Mouse (Mus musculus) heart, embryonic 16.5 days (tissue): ENCODE results near the gene Snrpb. TPM values are rescaled to one million over a fixed set of nuclear protein-coding genes. Genes with fewer than 3 reads are reported as not detected.

Experiments used
- ATAC-seq: fragments of 200-750 bp; cut with Nextera tagmentation; replicated peaks from 2 replicates; pipeline ENCODE4 v1.8.0; 2017; ENCODE audit warnings: moderate number of reproducible peaks; ENCODE audit not compliant: insufficient read depth, low FRiP score; ENCODE audit errors: extremely low read depth
- H3K27ac ChIP-seq: fragments of 300-500 bp; sonication (generic); 2 replicates; pipeline ENCODE4 v1.5.1; 2014; ENCODE audit warnings: mild to moderate bottlenecking, low read length, control low read depth, moderate library complexity
- H3K27me3 ChIP-seq: fragments of 300-500 bp; sonication (generic); 2 replicates; pipeline ENCODE4 v1.6.1; 2014; ENCODE audit warnings: low read length, mixed read lengths; ENCODE audit not compliant: control insufficient read depth, insufficient read depth
- H3K36me3 ChIP-seq: fragments of 300-500 bp; sonication (generic); 2 replicates; pipeline ENCODE4 v1.6.1; 2014; ENCODE audit not compliant: control insufficient read depth, insufficient read depth
- H3K4me1 ChIP-seq: fragments of 300-500 bp; sonication (generic); 2 replicates; pipeline ENCODE4 v1.6.1; 2014; ENCODE audit warnings: low read length, mixed read lengths; ENCODE audit not compliant: control insufficient read depth, insufficient read depth
- H3K4me2 ChIP-seq: fragments of 300-500 bp; sonication (generic); 2 replicates; pipeline ENCODE4 v1.6.1; 2014; ENCODE audit warnings: low read depth, mild to moderate bottlenecking, control low read depth, low read length
- H3K4me3 ChIP-seq: fragments of 300-500 bp; sonication (generic); 2 replicates; pipeline ENCODE4 v1.5.1; 2014; ENCODE audit warnings: mild to moderate bottlenecking, control low read depth, low read length
- H3K9ac ChIP-seq: fragments of 300-500 bp; sonication (generic); 2 replicates; pipeline ENCODE4 v1.6.1; 2014; ENCODE audit warnings: low read length, control low read depth
- H3K9me3 ChIP-seq: fragments of 300-500 bp; sonication (generic); replicated peaks from 2 replicates; pipeline ENCODE4 v1.6.1; 2016; ENCODE audit warnings: low read length; ENCODE audit not compliant: control insufficient read depth
- WGBS: fragments of 180-500 bp; shearing (Covaris S2); extraction: QIAGEN DNeasy Blood & Tissue Kit; methylation state at CpG from one replicate; pipeline ENCODE4 v1.1.7; 2014; 5-methylcytosine and 5-hydroxymethylcytosine counted together
- polyA plus RNA-seq: library from polyadenylated mRNA; unstranded; fragments of >200 nt; fragmentation: Nextera tagmentation; extraction: Ambion mirVana; gene quantifications from 2 replicates; pipeline ENCODE4 v1.2.1, GENCODE M21; 2015

The Snrpb gene
- polyA plus RNA-seq, 1 experiment from 2014 or later, result 444 TPM

DNA sequence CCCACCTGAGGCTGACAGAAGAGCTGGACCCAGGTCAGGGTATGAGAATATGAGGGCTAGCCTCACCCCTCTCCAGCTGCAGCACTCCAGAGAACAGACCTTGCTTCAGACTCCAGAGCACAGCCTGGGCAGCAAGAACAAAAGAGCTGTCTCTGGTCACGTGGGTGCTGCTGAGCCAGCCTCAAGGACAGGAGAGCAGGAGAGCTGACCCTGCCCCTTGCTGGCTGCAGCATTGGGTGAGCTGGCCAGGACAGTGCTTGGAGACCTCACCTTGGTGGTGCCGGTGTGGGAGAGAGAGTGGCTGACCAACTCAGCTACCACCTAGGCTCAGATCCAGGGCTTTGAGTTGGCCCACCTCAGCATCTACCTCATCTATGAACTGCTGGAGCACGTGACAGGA, 24.0 kb downstream of the Snrpb start:
- ATAC-seq, result no peak
- Histone ChIP-seq H3K4me1 (no peaks in the 10 kb centered on the region), H3K4me2 (no peak overlapping the region), H3K36me3 (no peaks in the 10 kb centered on the region), H3K4me3 (no peak overlapping the region), H3K27me3 (no peaks in the 10 kb centered on the region), H3K9me3 (no peaks in the 10 kb centered on the region), H3K27ac (no peak overlapping the region), H3K9ac (no peak overlapping the region)
- WGBS, result 74% methylated on average over 3 of the region's 3 CpGs

DNA sequence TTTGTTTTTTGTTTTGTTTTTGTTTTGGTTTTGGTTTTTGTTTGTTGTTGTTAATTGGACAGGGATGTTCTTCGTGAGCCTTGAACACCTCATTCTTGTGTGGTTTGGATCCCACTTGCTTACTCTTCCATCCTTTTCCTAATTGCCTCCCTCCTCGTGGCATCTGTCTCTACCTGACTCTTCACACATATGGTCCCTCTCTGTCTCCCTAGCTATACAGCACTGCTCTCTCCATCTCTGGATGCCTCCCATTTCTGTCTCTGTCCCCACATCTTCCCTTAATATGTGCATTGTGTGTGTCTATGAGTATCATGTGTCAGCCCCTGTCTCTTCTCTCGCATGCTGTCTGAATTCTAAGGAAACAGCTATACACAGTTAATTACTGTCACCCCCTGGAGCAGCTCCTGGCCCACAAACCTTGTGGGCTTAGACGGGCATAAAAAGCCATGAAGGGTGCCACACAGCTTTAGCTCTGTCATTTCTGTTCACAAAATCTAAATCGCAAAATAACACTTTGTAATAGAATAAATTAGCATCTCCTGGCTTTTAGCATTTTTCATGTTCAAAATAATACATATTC, 33.0 kb downstream of the Snrpb start:
- no peaks in the 10 kb centered on the region for H3K36me3 ChIP-seq
- 79% methylated on average over 5 of the region's 5 CpGs for WGBS
- H3K9me3 ChIP-seq, result no peaks in the 10 kb centered on the region
- no peak overlapping the region for H3K4me2 ChIP-seq
- no peaks in the 10 kb centered on the region for H3K4me1 ChIP-seq
- H3K9ac ChIP-seq, result no peak overlapping the region
- no peaks in the 10 kb centered on the region for H3K27me3 ChIP-seq
- no peak overlapping the region for H3K27ac ChIP-seq
- H3K4me3 ChIP-seq, result no peak overlapping the region
- no peak for ATAC-seq

DNA sequence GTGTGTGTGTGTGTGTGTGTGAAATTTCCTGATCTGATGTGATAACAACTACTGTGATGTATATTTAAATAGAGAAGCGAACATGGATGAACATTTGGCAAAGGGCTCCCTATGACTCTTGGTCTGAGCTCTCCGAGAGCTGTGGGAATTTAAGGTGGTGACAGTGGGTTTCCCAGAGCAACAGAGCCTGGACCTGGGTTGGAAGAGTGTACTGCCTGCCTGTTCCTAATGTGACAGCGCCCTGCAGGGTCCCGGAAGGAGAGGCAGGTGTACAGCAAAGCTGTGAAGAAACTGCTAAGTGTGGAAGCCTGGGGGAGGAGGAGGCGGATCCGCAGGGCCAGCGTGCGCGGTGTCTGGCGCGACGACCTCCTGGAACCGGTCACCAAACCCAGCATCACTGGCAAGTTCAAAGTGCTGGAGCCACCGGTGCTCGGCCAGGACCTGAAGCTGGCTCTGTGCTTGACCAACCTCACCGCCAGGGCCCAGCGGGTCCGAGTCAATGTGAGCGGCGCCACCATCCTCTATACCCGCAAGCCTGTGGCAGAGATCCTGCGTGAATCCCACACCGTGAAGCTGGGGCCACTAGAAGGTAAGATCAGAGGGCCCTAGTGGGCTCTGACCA, 34.4 kb downstream of the Snrpb start:
- WGBS, result 67% methylated on average over 23 of the region's 23 CpGs

DNA sequence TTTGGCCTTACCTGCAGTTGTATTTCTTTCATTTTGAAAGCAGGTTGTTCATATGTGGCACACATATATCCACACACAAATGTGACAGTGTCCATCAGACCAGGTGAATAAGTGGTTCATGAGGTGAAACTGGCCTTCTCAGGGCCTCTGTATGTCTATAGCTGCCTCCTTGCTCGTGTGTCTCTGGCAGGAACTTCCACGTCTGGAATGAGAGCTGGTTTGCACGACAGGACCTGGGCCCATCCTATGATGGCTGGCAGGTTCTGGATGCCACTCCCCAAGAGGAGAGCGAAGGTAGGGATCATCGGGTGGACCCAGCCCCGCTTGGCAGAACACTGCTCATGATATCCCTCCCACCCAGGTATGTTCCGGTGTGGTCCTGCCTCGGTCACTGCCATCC, 36.2 kb downstream of the Snrpb start:
- ATAC-seq, result no peak

More for the DNA sequence above, 34.4 kb downstream of the Snrpb start:
- H3K27ac ChIP-seq, result no peak overlapping the region
- H3K27me3 ChIP-seq, result no peaks in the 10 kb centered on the region
- no peaks in the 10 kb centered on the region for H3K36me3 ChIP-seq
- H3K9me3 ChIP-seq, result no peaks in the 10 kb centered on the region
- no peaks in the 10 kb centered on the region for H3K4me1 ChIP-seq
- no peak overlapping the region for H3K4me3 ChIP-seq
- H3K9ac ChIP-seq, result no peak overlapping the region
- no peak overlapping the region for H3K4me2 ChIP-seq
- ATAC-seq, result no peak

DNA sequence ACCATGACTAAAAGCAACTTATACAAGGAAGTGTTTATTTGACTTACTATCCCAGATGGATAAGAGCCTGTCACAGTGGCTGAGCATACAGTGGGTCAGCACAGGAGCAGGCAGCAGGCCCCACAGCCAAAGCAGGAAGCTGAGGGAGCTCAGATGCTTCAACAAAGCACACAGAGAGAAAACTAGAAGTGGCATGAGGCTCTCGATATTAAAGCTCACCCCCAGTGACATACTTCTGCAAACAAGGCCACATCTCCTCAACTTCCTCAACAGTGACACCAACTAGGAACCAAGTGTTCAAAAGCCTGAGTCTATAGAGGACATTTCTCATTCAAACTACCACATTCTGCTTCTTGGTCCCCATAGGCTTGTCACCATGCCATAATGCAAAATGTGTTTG, 49.5 kb downstream of the Snrpb start:
- H3K27me3 ChIP-seq, result no peaks in the 10 kb centered on the region
- no peak overlapping the region for H3K4me3 ChIP-seq
- no peaks in the 10 kb centered on the region for H3K9me3 ChIP-seq
- H3K4me2 ChIP-seq, result no peak overlapping the region
- no peaks in the 10 kb centered on the region for H3K36me3 ChIP-seq
- H3K27ac ChIP-seq, result no peak overlapping the region
- no peak for ATAC-seq
- 50% methylated on average over 1 of the region's 1 CpGs for WGBS
- no peaks in the 10 kb centered on the region for H3K4me1 ChIP-seq
- H3K9ac ChIP-seq, result no peak overlapping the region

More for the DNA sequence above, 36.2 kb downstream of the Snrpb start:
- Histone ChIP-seq H3K9ac (no peak overlapping the region), H3K4me2 (no peak overlapping the region), H3K27ac (no peak overlapping the region), H3K27me3 (no peaks in the 10 kb centered on the region), H3K4me1 (no peaks in the 10 kb centered on the region), H3K4me3 (no peak overlapping the region), H3K9me3 (no peaks in the 10 kb centered on the region), H3K36me3 (no peaks in the 10 kb centered on the region)
- 86% methylated on average over 8 of the region's 8 CpGs for WGBS

DNA sequence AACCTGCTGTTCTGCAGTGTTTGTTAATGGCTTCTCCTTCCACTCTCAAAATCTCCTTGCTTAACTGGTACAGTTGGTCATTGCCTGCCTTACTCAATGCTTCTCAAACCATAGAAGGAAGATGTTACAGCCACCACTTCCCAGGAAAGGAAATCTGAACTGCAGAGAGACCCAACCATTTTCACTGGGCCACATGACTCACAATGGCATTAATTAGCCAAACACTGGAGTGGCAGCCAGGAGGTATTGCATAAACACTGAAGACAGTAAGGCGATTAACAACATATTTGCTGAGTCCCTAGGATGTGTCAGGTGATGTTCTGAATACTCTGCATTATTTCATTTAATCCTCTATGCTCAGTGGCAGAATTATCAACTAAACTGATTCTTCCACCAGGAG, 53.1 kb downstream of the Snrpb start:
- Histone ChIP-seq H3K27me3 (no peaks in the 10 kb centered on the region), H3K4me1 (no peaks in the 10 kb centered on the region), H3K4me2 (no peak overlapping the region), H3K27ac (no peak overlapping the region), H3K36me3 (no peaks in the 10 kb centered on the region), H3K9me3 (no peaks in the 10 kb centered on the region), H3K4me3 (no peak overlapping the region), H3K9ac (no peak overlapping the region)
- ATAC-seq, result no peak
- WGBS, result 53% methylated on average over 1 of the region's 1 CpGs

DNA sequence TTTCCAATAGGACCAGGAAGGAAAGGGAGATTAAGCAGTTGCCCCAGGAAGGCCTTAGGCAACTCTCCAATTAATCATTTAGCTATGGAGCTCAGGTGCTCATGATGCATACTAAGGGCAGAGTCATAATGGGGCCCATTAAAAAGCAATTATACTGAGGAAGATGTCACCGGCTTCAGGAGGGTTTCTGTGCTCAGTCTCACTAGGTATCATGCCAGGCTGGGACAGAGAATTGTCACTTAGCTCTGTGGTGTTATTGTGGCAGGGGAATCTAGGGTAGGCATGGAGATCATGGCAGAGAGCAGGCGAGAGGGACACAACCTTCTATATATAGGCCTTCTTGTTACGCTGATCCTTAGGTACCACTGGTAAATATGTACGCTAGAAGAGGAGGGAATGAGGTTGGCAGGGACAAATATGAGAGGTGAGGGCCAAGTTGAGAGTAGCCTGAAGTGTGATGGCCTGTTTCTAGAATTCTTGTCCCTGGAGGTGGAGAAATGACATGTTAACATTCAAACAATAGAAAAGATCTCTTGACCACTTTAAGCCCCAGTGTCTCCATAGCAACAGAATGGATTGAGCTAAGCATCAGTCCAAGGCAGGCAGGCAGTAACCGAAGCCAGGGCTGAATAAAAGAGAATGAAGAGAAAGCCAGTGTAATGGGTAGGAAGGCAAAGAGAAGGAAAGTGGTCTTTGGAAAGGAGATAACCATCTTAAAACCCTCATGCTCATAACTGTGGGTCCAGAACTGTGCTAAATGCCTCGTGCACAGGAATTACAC, 53.7 kb downstream of the Snrpb start:
- Histone ChIP-seq H3K36me3 (no peaks in the 10 kb centered on the region), H3K9ac (no peak overlapping the region), H3K27ac (no peak overlapping the region), H3K27me3 (no peaks in the 10 kb centered on the region), H3K9me3 (no peaks in the 10 kb centered on the region), H3K4me2 (no peak overlapping the region), H3K4me1 (no peaks in the 10 kb centered on the region), H3K4me3 (no peak overlapping the region)
- no peak for ATAC-seq
- WGBS, result 71% methylated on average over 6 of the region's 6 CpGs

Other genes starting within 250 kb of the Snrpb start
- not detected in 2 replicates for gene Tgm3, start 167.1 kb downstream of the Snrpb start, polyA plus RNA-seq
- not detected in 2 replicates for gene Tgm6, start 67.0 kb downstream of the Snrpb start, polyA plus RNA-seq
- not detected in 2 replicates for gene Tmc2, start 15.8 kb upstream of the Snrpb start, polyA plus RNA-seq
- 138 and 159 TPM in 2 replicates for gene Nop56, start 95.0 kb upstream of the Snrpb start, polyA plus RNA-seq
- 346 and 357 TPM in 2 replicates for gene Idh3b, start 105.1 kb upstream of the Snrpb start, polyA plus RNA-seq
- gene Ebf4, start 115.8 kb upstream of the Snrpb start, polyA plus RNA-seq, result 0.30 and 0.43 TPM in 2 replicates
- 27.2 and 29.4 TPM in 2 replicates for gene Cpxm1, start 218.2 kb upstream of the Snrpb start, polyA plus RNA-seq
- not detected in 2 replicates for gene Gm28372, start 225.8 kb upstream of the Snrpb start, polyA plus RNA-seq
- gene 1700020A23Rik, start 225.9 kb upstream of the Snrpb start, polyA plus RNA-seq, result not detected in 2 replicates
- 0.11 TPM in 1 of 2 replicates, not detected in the other for gene Tmem239, start 227.1 kb upstream of the Snrpb start, polyA plus RNA-seq
- gene Vps16, start 244.9 kb upstream of the Snrpb start, polyA plus RNA-seq, result 57.1 and 60.9 TPM in 2 replicates
- gene Pced1a, start 245.3 kb upstream of the Snrpb start, polyA plus RNA-seq, result 7.2 and 8.1 TPM in 2 replicates